Mouse (Mus musculus) CD8-positive naive resting alpha-beta T cell, adult 2 months (primary cell): ENCODE results near the gene Klhl3.

Experiments used
- DNase-seq, 2 experiments: peaks; one replicate each; pipeline ENCODE4 v3.0.0; 2022; ENCODE audit warnings: low read depth in 2 of 2, low spot score in 2 of 2

Gene Klhl3

DNA sequence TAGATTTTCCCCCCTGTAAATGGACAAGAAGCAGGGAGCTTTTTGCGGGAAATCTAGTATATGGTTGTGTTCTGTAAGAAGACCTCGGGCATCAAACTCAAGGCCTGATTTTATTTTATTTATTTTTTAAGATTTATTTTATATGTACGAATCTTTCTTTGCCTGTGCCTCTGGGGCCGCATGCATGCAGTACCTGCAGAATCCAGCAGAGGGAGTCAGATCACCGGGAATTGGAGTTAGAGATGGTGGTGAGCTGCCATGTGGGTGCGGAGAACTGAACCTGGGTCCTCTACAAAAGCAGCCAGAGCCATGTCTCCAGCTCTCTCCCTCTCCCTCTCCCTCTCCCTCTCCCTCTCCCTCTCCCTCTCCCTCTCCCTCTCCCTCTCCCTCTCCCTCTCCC lies 135.7 kb downstream of the Klhl3 start:
- no peak for DNase-seq

DNA sequence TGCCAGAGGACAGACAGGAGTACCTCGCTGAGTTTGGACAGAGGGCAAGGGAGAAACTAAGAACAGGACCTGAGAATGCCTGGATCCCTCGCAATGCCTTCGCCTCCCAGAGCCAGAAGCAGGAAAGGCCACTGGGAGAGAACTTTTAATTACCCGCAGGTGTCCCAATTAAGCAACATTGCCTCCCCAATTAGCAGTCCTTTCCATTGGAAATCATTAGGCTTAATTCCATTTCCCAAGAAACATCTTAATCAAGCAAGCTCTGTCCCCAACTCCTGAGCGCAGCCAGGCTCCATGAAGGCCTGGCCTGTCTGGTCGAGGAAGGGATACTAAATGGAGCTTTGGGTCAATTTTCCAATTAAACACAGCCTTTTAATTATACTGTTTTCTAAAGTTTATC lies 147.7 kb downstream of the Klhl3 start:
- no peak for DNase-seq

DNA sequence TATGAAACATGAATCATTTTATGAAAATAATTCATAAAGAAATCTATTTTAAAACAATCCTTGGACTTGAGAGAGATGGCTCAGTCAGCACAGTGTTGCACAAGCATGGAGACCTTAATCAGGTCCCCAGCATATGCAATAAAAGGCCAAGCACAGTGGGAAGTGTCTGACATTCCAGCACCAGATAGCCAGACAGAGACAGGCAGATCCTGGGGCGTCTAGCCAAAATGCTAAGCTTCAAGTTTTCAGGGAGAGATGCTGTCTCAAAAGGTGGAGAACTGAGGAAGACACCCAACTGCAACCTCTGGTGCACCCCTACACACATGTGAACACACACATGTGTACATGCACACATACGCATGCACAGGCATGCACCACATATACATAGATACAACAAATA lies 153.1 kb downstream of the Klhl3 start:
- no peak for DNase-seq

DNA sequence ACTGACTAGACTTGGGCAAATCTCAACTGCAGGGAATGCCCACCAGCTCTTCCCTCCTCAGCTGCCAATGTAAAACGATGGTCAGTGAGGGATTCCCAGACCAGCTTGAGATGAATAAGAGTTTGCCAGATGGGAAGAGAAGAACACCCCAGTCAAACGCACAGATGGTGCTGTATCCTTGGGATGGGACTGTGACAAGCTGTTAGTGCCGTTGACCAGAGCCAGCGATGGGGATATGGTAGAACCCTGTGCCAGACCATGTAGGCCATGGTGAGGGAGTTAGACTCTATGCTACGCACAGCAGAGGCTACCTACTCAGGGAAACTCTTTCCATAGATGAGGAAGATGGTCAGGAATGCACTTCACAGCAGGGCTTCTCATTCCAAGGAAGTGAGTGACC lies 153.6 kb downstream of the Klhl3 start:
- no peak for DNase-seq
